Mouse (Mus musculus): ENCODE data around the gene Gm12216. TPM values are rescaled to one million over a fixed set of nuclear protein-coding genes. Genes with fewer than 3 reads are reported as not detected.
"Not testable (repeated sequence)": the region's sequence is repeated elsewhere in the genome, so short reads cannot be mapped to it uniquely, and the experiment has no call there.

Gene Gm12216
- polyA plus RNA-seq, 1 experiment from 2014 or later: 1.5 TPM

DNA sequence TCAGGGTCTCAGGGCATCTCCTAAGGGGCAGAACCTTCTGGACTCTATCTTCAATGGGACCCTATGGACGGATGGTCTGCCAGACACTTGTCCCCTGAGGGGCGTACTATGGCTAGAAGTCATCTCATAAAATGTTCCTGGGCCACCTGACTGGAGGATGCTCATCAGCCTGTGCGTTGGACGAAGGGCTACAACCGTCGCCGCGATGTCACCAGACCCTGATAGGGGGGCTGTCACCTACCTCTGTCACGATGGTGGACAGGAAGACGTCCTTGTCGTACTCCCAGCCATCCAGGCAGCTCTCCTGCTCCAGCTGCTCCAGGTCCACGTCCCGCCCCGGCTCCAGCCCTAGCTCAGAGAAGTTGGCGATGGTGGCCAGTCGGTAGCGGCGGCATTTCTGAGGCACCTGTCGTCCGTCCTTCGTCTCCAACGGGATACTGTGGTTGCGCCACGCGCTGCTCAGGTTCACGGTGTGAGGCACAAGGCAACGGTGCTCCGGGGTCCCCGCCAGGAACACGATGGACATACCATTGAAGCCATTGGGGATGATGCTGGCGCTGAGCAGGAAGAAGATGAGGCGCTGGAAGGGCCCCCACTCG lies 31.9 kb upstream of the Gm12216 start:
- DNase-seq (no peak), ATAC-seq (no peak; the same call in 1 of the 2 replicates)
- no peaks in the 10 kb centered on the region for H3K9me3 ChIP-seq (ENCODE audit: low read length)

GRCm38 (mm10) chr11:53890225-53890624 lies 31.2 kb upstream of the Gm12216 start:
- TF ChIP-seq EP300 (IDR thresholded peaks at IDR 0.05; ENCODE audit: low read depth) (no peak), CTCF (IDR thresholded peaks at IDR 0.05; ENCODE audit: low read depth) (no peak)
- H3K27me3 ChIP-seq (ENCODE audit: insufficient read depth, low read length): no peaks in the 10 kb centered on the region
- no peak overlapping the region for H3K9ac ChIP-seq (replicated peaks)
- peaks cover 26% of the 10 kb centered on the region for H3K4me1 ChIP-seq (ENCODE audit: insufficient read depth)
- ATAC-seq: no peak
- 78% methylated on average over 2 of the region's 2 CpGs for WGBS (ENCODE audit: insufficient replicate concordance)
- no peak overlapping the region for H3K27ac ChIP-seq (ENCODE audit: low read depth)
- H3K36me3 ChIP-seq (replicated peaks; ENCODE audit: insufficient read depth, low read length): no peaks in the 10 kb centered on the region
- peak overlapping the region; percentile 96 for H3K4me2 ChIP-seq (ENCODE audit: low read depth, low read length)
- H3K9me3 ChIP-seq (ENCODE audit: low read length): no peaks in the 10 kb centered on the region
- no peak for DNase-seq
- H3K4me3 ChIP-seq (ENCODE audit: low read depth, low read length): peak overlapping the region; percentile 66; the same call in 1 of the 2 replicates

More for the DNA sequence above, 31.9 kb upstream of the Gm12216 start:
- no peak for TF ChIP-seq EP300 (IDR thresholded peaks at IDR 0.05; ENCODE audit: low read depth)
- no peak for TF ChIP-seq CTCF (IDR thresholded peaks at IDR 0.05; ENCODE audit: low read depth)
- H3K4me2 ChIP-seq (ENCODE audit: low read depth, low read length): peak overlapping the region; percentile 96
- peaks cover 26% of the 10 kb centered on the region for H3K4me1 ChIP-seq (ENCODE audit: insufficient read depth)
- no peaks in the 10 kb centered on the region for H3K27me3 ChIP-seq (ENCODE audit: insufficient read depth, low read length)
- WGBS (ENCODE audit: insufficient replicate concordance): 4% methylated on average over 29 of the region's 33 CpGs
- peak overlapping the region; percentile 66 for H3K4me3 ChIP-seq (ENCODE audit: low read depth, low read length)
- peak overlapping the region; percentile 78 for H3K27ac ChIP-seq (ENCODE audit: low read depth)
- no peaks in the 10 kb centered on the region for H3K36me3 ChIP-seq (replicated peaks; ENCODE audit: insufficient read depth, low read length)
- H3K9ac ChIP-seq (replicated peaks): peak overlapping the region; percentile 71

DNA sequence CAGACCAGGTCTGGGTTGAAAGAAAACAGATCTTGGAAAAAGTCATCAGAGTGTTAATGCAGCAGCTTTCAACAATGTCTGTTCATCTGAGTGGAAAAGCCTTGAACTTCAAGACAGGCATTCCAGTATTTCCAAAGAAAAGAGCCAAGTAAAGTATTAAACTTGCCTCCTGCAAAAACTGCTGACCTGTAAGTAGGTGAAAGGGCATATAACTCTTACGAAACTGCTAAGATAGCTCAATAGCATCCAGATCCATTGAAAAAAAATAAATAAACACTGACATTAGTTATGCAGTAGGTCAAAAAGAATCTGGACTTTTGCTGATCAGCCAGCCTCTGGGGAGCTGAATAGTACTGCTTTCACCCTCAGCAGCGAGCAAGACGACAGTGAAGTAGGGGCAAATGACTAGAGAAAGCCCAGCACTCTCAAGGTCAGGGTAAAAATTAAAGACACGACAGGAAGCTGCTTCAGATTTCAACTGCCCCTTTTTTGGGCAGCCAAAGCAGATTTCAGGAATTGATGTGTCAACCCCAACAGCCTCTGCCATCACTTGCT lies 30.1 kb upstream of the Gm12216 start:
- no peak for ATAC-seq
- Histone ChIP-seq H3K4me3 (ENCODE audit: low read depth, low read length) (no peak overlapping the region), H3K9me3 (ENCODE audit: low read length) (no peaks in the 10 kb centered on the region), H3K27me3 (ENCODE audit: insufficient read depth, low read length) (no peaks in the 10 kb centered on the region), H3K4me2 (ENCODE audit: low read depth, low read length) (peak overlapping the region; percentile 35), H3K36me3 (replicated peaks; ENCODE audit: insufficient read depth, low read length) (no peaks in the 10 kb centered on the region), H3K4me1 (ENCODE audit: insufficient read depth) (peaks cover 26% of the 10 kb centered on the region), H3K27ac (ENCODE audit: low read depth) (peak overlapping the region; percentile 34; the same call in 1 of the 2 replicates), H3K9ac (replicated peaks) (no peak overlapping the region)
- DNase-seq: no peak
- TF ChIP-seq EP300 (IDR thresholded peaks at IDR 0.05; ENCODE audit: low read depth): no peak
- no peak for TF ChIP-seq CTCF (IDR thresholded peaks at IDR 0.05; ENCODE audit: low read depth)
- WGBS (ENCODE audit: insufficient replicate concordance): 51% methylated on average over 4 of the region's 4 CpGs

GRCm38 (mm10) chr11:53888242-53888641 lies 29.2 kb upstream of the Gm12216 start:
- no peak for ATAC-seq
- WGBS (ENCODE audit: insufficient replicate concordance): 82% methylated on average over 4 of the region's 4 CpGs
- H3K9ac ChIP-seq (replicated peaks): no peak overlapping the region

GRCm38 (mm10) chr11:53883287-53883686 lies 24.2 kb upstream of the Gm12216 start:
- Histone ChIP-seq H3K4me3 (ENCODE audit: low read depth, low read length) (no peak overlapping the region), H3K36me3 (replicated peaks; ENCODE audit: insufficient read depth, low read length) (no peaks in the 10 kb centered on the region), H3K27me3 (ENCODE audit: insufficient read depth, low read length) (no peaks in the 10 kb centered on the region), H3K4me2 (ENCODE audit: low read depth, low read length) (no peak overlapping the region), H3K9ac (replicated peaks) (no peak overlapping the region), H3K4me1 (ENCODE audit: insufficient read depth) (0 out of 2 replicates have a peak, but pooled peaks cover 1% of the 10 kb centered on the region), H3K27ac (ENCODE audit: low read depth) (no peak overlapping the region), H3K9me3 (ENCODE audit: low read length) (no peaks in the 10 kb centered on the region)
- 55% methylated on average over 2 of the region's 2 CpGs for whole genome bisulfite sequencing (ENCODE audit: insufficient replicate concordance)
- DNase-seq: no peak
- TF ChIP-seq CTCF (IDR thresholded peaks at IDR 0.05; ENCODE audit: low read depth): no peak
- no peak for TF ChIP-seq EP300 (IDR thresholded peaks at IDR 0.05; ENCODE audit: low read depth)
- ATAC-seq: peak; percentile 29; the same call in 1 of the 2 replicates

More at GRCm38 (mm10) chr11:53888242-53888641, 29.2 kb upstream of the Gm12216 start:
- Histone ChIP-seq H3K4me2 (ENCODE audit: low read depth, low read length) (no peak overlapping the region), H3K4me3 (ENCODE audit: low read depth, low read length) (no peak overlapping the region), H3K4me1 (ENCODE audit: insufficient read depth) (peaks cover 26% of the 10 kb centered on the region), H3K27me3 (ENCODE audit: insufficient read depth, low read length) (no peaks in the 10 kb centered on the region), H3K27ac (ENCODE audit: low read depth) (no peak overlapping the region), H3K9me3 (ENCODE audit: low read length) (no peaks in the 10 kb centered on the region), H3K36me3 (replicated peaks; ENCODE audit: insufficient read depth, low read length) (no peaks in the 10 kb centered on the region)
- TF ChIP-seq EP300 (IDR thresholded peaks at IDR 0.05; ENCODE audit: low read depth) (no peak), CTCF (IDR thresholded peaks at IDR 0.05; ENCODE audit: low read depth) (no peak)
- no peak for DNase-seq

GRCm38 (mm10) chr11:53878096-53878495 lies 19.0 kb upstream of the Gm12216 start:
- not testable (repeated sequence) for H3K9ac ChIP-seq (replicated peaks); H3K27me3 ChIP-seq (ENCODE audit: insufficient read depth, low read length); H3K4me1 ChIP-seq (ENCODE audit: insufficient read depth); H3K4me3 ChIP-seq (ENCODE audit: low read depth, low read length); H3K9me3 ChIP-seq (ENCODE audit: low read length); ATAC-seq; H3K4me2 ChIP-seq (ENCODE audit: low read depth, low read length); H3K27ac ChIP-seq (ENCODE audit: low read depth); H3K36me3 ChIP-seq (replicated peaks; ENCODE audit: insufficient read depth, low read length); DNase-seq
- 0 out of 2 replicates have a peak, but pooled peaks have one; percentile 15 for TF ChIP-seq CTCF (IDR thresholded peaks at IDR 0.05; ENCODE audit: low read depth)
- WGBS (ENCODE audit: insufficient replicate concordance): 70% methylated on average over 5 of the region's 5 CpGs
